Mouse (Mus musculus): Measurements from ENCODE around the gene Pim3. TPM values are rescaled to one million over a fixed set of nuclear protein-coding genes. Genes with fewer than 3 reads are reported as not detected.

Gene Pim3
- total and polyA plus RNA-seq, 2 experiments from 2014 or later, result 72.5 to 95.4 TPM

- Histone ChIP-seq H3K36me3 (ENCODE audit: insufficient read depth, low read length) (peaks cover 27% of the 10 kb centered on the region), H3K4me3 (ENCODE audit: low read depth, low read length) (no peak overlapping the region), H3K27me3 (ENCODE audit: insufficient read depth, low read length) (no peaks in the 10 kb centered on the region), H3K9ac (replicated peaks; ENCODE audit: low read length, poor library complexity, severe bottlenecking) (no peak overlapping the region), H3K4me1 (ENCODE audit: insufficient read depth, low read length) (peaks cover 6% of the 10 kb centered on the region; the same call in 1 of the 2 replicates), H3K27ac (ENCODE audit: low read depth, low read length) (no peak overlapping the region), H3K9me3 (ENCODE audit: low read length) (no peaks in the 10 kb centered on the region), H3K4me2 (ENCODE audit: low read depth, low read length, poor library complexity, severe bottlenecking) (no peak overlapping the region)
- no peak for TF ChIP-seq CTCF (IDR thresholded peaks at IDR 0.05)
- no peak for DNase-seq (ENCODE audit: low spot score)
- 33% methylated on average over 5 of the region's 5 CpGs for WGBS
- ATAC-seq (ENCODE audit: low FRiP score), result no peak
Observed at GRCm38 (mm10) chr15:88867368-88868023, 5.5 kb downstream of the Pim3 start.

DNA sequence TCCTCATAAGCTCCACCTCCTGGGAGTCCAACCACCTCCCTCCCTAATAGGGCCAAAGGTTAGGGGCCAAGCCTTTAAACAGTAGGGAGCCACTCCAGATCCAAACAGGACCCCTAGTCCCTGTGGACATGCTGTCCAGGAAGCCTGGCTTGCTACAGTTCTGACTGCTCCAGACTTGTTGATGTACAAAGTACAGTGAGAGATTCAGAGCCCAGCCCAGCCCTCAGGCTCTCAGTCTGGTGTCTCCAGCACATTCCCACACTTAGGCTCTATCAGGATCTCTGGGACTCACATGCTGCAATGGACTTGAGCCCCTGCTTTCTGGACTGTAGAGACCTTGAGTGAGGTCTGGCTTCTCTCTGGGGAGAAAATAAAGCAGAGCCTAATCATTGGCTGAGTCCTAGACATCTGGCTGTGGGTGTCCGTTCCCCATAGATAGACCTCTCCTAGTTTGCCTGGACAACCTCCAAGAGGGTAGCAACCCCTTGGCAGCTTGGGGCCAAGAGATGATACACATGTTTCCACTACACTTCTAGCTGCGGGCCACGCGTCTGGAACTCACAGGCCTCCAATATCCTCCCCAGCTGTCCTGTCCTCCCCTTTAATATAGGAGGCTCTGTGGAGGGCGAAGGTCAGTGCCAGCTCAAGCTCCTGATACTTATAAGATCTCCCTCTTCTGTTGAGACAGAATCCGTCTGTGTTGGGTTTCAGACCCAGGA lies 6.2 kb downstream of the Pim3 start:
- WGBS, result 90% methylated on average over 6 of the region's 6 CpGs
- H3K4me1 ChIP-seq (ENCODE audit: insufficient read depth, low read length), result peaks cover 6% of the 10 kb centered on the region; the same call in 1 of the 2 replicates
- no peak overlapping the region for H3K4me2 ChIP-seq (ENCODE audit: low read depth, low read length, poor library complexity, severe bottlenecking)
- no peak overlapping the region for H3K4me3 ChIP-seq (ENCODE audit: low read depth, low read length)
- H3K9ac ChIP-seq (replicated peaks; ENCODE audit: low read length, poor library complexity, severe bottlenecking), result no peak overlapping the region
- no peaks in the 10 kb centered on the region for H3K9me3 ChIP-seq (ENCODE audit: low read length)
- no peak overlapping the region; the same call in 1 of the 2 replicates for H3K27ac ChIP-seq (ENCODE audit: low read depth, low read length)
- H3K27me3 ChIP-seq (ENCODE audit: insufficient read depth, low read length), result no peaks in the 10 kb centered on the region
- DNase-seq (ENCODE audit: low spot score), result no peak
- ATAC-seq (ENCODE audit: low FRiP score), result no peak
- H3K36me3 ChIP-seq (ENCODE audit: insufficient read depth, low read length), result peaks cover 27% of the 10 kb centered on the region
- TF ChIP-seq CTCF (IDR thresholded peaks at IDR 0.05), result no peak

GRCm38 (mm10) chr15:88870418-88871185 lies 8.6 kb downstream of the Pim3 start:
- no peak for TF ChIP-seq CTCF (IDR thresholded peaks at IDR 0.05)
- H3K4me3 ChIP-seq (ENCODE audit: low read depth, low read length), result no peak overlapping the region
- H3K4me2 ChIP-seq (ENCODE audit: low read depth, low read length, poor library complexity, severe bottlenecking), result no peak overlapping the region
- H3K27me3 ChIP-seq (ENCODE audit: insufficient read depth, low read length), result no peaks in the 10 kb centered on the region
- ATAC-seq (ENCODE audit: low FRiP score) (no peak), DNase-seq (ENCODE audit: low spot score) (no peak)
- no peaks in the 10 kb centered on the region for H3K4me1 ChIP-seq (ENCODE audit: insufficient read depth, low read length)
- H3K9ac ChIP-seq (replicated peaks; ENCODE audit: low read length, poor library complexity, severe bottlenecking), result no peak overlapping the region
- H3K27ac ChIP-seq (ENCODE audit: low read depth, low read length), result no peak overlapping the region
- peaks cover 15% of the 10 kb centered on the region; the same call in 1 of the 2 replicates for H3K36me3 ChIP-seq (ENCODE audit: insufficient read depth, low read length)
- WGBS, result 71% methylated on average over 5 of the region's 5 CpGs
- no peaks in the 10 kb centered on the region for H3K9me3 ChIP-seq (ENCODE audit: low read length)

- Histone ChIP-seq H3K9me3 (ENCODE audit: low read length) (no peaks in the 10 kb centered on the region), H3K36me3 (ENCODE audit: insufficient read depth, low read length) (no peaks in the 10 kb centered on the region), H3K27me3 (ENCODE audit: insufficient read depth, low read length) (no peaks in the 10 kb centered on the region; the same call in 1 of the 2 replicates), H3K27ac (ENCODE audit: low read depth, low read length) (no peak overlapping the region), H3K4me1 (ENCODE audit: insufficient read depth, low read length) (no peaks in the 10 kb centered on the region), H3K4me2 (ENCODE audit: low read depth, low read length, poor library complexity, severe bottlenecking) (no peak overlapping the region), H3K9ac (replicated peaks; ENCODE audit: low read length, poor library complexity, severe bottlenecking) (no peak overlapping the region), H3K4me3 (ENCODE audit: low read depth, low read length) (no peak overlapping the region)
- WGBS, result 88% methylated on average over 3 of the region's 3 CpGs
- DNase-seq (ENCODE audit: low spot score) (no peak), ATAC-seq (ENCODE audit: low FRiP score) (no peak)
- no peak for TF ChIP-seq CTCF (IDR thresholded peaks at IDR 0.05)
Observed at GRCm38 (mm10) chr15:88874061-88874460, 12.1 kb downstream of the Pim3 start.

DNA sequence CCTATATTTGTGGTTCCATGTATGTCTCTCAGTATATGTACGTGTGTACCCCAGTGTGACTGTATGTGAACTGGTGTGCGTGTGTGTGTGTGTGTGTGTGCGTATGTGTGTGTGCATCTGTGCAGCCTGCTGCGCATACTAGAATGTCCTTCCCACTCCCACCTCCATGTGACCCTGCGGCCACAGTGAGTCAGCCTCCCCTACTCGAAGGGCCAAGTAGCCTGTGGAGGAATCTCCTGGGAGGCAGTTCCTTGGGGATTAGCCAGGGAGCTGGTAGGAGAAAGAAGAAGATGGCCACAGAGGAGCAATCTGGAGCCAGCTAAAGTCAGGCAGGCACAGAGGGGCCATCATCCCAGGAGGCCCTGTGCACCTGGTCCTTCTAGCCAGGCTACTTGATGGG lies 12.5 kb downstream of the Pim3 start:
- 84% methylated on average over 6 of the region's 6 CpGs for WGBS
- H3K4me3 ChIP-seq (ENCODE audit: low read depth, low read length), result no peak overlapping the region
- H3K4me2 ChIP-seq (ENCODE audit: low read depth, low read length, poor library complexity, severe bottlenecking), result no peak overlapping the region
- H3K27me3 ChIP-seq (ENCODE audit: insufficient read depth, low read length), result no peaks in the 10 kb centered on the region; the same call in 1 of the 2 replicates
- H3K36me3 ChIP-seq (ENCODE audit: insufficient read depth, low read length), result no peaks in the 10 kb centered on the region
- no peak for TF ChIP-seq CTCF (IDR thresholded peaks at IDR 0.05)
- ATAC-seq (ENCODE audit: low FRiP score) (no peak), DNase-seq (ENCODE audit: low spot score) (no peak)
- no peak overlapping the region for H3K9ac ChIP-seq (replicated peaks; ENCODE audit: low read length, poor library complexity, severe bottlenecking)
- H3K9me3 ChIP-seq (ENCODE audit: low read length), result no peaks in the 10 kb centered on the region
- H3K4me1 ChIP-seq (ENCODE audit: insufficient read depth, low read length), result no peaks in the 10 kb centered on the region
- no peak overlapping the region for H3K27ac ChIP-seq (ENCODE audit: low read depth, low read length)

Measured in midbrain, postnatal 0 days (tissue).